Mouse (Mus musculus): ENCODE results near the gene Carnmt1. TPM values are rescaled to one million over a fixed set of nuclear protein-coding genes. Genes with fewer than 3 reads are reported as not detected.
A peak's percentile ranks its signal among the peaks of the same experiment; 100 is the strongest.

The Carnmt1 gene
- polyA plus RNA-seq, 1 experiment from 2014 or later = 24.2 TPM

DNA sequence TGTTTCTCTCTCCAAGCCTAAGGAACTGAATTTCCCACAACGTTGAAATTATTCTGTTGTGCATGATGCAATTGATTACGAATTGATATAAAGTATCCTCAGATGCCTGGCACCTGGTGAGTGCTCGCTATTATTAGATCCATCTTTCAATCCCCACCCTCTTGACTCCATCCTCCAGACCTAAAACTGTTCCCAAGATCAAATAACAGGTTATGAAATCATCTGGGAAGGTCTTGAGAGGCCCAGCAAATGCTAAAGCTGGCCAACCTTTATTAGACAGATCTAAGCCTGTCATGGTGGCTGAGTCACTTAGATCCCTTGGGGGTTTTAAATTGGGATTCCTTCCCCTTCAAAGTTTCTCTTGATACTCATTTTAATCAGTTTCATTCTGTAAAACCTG is 10.1 kb upstream of the Carnmt1 start:
- H3K4me3 ChIP-seq (ENCODE audit: low read depth, low read length) = no peak overlapping the region
- H3K9ac ChIP-seq (ENCODE audit: low read length) = no peak overlapping the region
- H3K36me3 ChIP-seq (ENCODE audit: control insufficient read depth, insufficient read depth, low read length) = no peaks in the 10 kb centered on the region
- H3K4me2 ChIP-seq (ENCODE audit: low read depth) = no peak overlapping the region
- no peaks in the 10 kb centered on the region for H3K9me3 ChIP-seq (ENCODE audit: control insufficient read depth, low read length)
- H3K27me3 ChIP-seq (ENCODE audit: control insufficient read depth, insufficient read depth, low read length) = no peaks in the 10 kb centered on the region
- 88% methylated on average over 3 of the region's 3 CpGs for WGBS
- no peaks in the 10 kb centered on the region for H3K4me1 ChIP-seq (ENCODE audit: control insufficient read depth, insufficient read depth, low read length)
- H3K27ac ChIP-seq (ENCODE audit: low read depth, low read length) = no peak overlapping the region
- no peak for ATAC-seq (ENCODE audit: insufficient read depth, low FRiP score, low TSS enrichment)
- no peak for DNase-seq (ENCODE audit: low spot score)

DNA sequence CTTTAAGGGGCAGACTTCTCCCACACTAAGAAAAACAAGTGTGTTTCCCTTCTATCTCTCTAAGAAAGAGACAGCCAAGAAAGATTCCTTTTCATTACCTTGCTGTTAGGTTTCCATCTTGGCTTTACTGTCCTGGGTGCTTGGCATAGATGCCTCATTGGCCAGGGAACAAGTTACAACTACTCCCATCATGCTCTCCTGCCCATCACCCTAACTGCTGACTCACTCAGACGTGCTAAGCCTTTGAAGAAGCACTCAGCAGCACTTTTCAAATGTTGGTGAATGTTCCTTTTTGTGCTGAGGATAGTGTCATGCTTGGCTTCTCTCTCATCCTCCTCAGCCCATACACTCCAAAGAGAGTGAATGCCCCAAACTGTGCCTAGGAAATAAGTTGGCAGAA is 8.9 kb upstream of the Carnmt1 start:
- ATAC-seq (ENCODE audit: insufficient read depth, low FRiP score, low TSS enrichment) (no peak), DNase-seq (ENCODE audit: low spot score) (no peak)
- Histone ChIP-seq H3K4me2 (ENCODE audit: low read depth) (no peak overlapping the region), H3K4me3 (ENCODE audit: low read depth, low read length) (no peak overlapping the region), H3K9ac (ENCODE audit: low read length) (no peak overlapping the region), H3K9me3 (ENCODE audit: control insufficient read depth, low read length) (no peaks in the 10 kb centered on the region), H3K4me1 (ENCODE audit: control insufficient read depth, insufficient read depth, low read length) (no peaks in the 10 kb centered on the region), H3K27ac (ENCODE audit: low read depth, low read length) (no peak overlapping the region), H3K27me3 (ENCODE audit: control insufficient read depth, insufficient read depth, low read length) (no peaks in the 10 kb centered on the region), H3K36me3 (ENCODE audit: control insufficient read depth, insufficient read depth, low read length) (no peaks in the 10 kb centered on the region)
- WGBS = 57% methylated on average over 1 of the region's 1 CpGs

DNA sequence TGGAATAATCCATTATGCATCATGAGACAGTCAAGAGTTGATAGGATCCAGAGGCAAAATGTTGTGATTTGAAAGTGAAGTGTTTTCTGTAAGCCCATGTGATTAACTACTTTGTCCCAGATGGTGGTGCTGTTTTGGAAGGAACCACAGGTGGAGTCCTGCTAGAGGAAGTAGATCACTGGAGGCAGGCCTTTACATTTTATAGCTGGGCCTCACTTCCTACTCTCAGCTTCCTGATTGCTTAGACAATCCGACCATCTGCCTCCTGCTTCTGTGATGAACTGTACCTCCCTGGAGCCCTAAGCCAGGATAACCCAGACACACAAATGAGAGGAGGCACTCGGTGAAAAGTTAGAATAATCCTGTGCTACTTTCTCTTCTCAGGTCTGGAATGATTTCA is 6.7 kb upstream of the Carnmt1 start:
- Histone ChIP-seq H3K4me1 (ENCODE audit: control insufficient read depth, insufficient read depth, low read length) (no peaks in the 10 kb centered on the region), H3K4me2 (ENCODE audit: low read depth) (no peak overlapping the region), H3K27ac (ENCODE audit: low read depth, low read length) (no peak overlapping the region), H3K9ac (ENCODE audit: low read length) (no peak overlapping the region), H3K9me3 (ENCODE audit: control insufficient read depth, low read length) (no peaks in the 10 kb centered on the region), H3K36me3 (ENCODE audit: control insufficient read depth, insufficient read depth, low read length) (no peaks in the 10 kb centered on the region), H3K4me3 (ENCODE audit: low read depth, low read length) (no peak overlapping the region), H3K27me3 (ENCODE audit: control insufficient read depth, insufficient read depth, low read length) (no peaks in the 10 kb centered on the region)
- DNase-seq (ENCODE audit: low spot score) (no peak), ATAC-seq (ENCODE audit: insufficient read depth, low FRiP score, low TSS enrichment) (no peak)
- 50% methylated on average over 2 of the region's 2 CpGs for WGBS

DNA sequence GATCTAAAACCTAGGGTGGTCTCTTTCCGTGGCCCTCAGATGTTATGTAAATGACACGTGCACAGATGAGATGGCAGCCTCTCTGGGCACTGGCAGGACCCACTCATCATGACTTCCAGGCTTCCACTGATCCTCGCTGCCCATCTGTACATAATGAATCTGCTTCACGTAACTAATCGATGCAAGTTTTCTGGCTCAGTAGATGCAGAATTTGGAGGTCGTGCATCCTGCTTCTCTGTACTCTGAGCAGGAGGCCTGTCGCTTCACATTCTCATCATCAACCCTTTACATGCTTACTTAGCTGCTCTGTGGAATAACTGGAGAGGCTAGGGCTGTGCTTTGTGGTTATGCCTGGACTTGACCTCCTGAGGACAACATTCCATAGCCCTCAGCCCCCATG is 3.6 kb upstream of the Carnmt1 start:
- H3K4me2 ChIP-seq (ENCODE audit: low read depth) = no peak overlapping the region
- H3K4me1 ChIP-seq (ENCODE audit: control insufficient read depth, insufficient read depth, low read length) = peaks cover 3% of the 10 kb centered on the region; the same call in 1 of the 2 replicates

DNA sequence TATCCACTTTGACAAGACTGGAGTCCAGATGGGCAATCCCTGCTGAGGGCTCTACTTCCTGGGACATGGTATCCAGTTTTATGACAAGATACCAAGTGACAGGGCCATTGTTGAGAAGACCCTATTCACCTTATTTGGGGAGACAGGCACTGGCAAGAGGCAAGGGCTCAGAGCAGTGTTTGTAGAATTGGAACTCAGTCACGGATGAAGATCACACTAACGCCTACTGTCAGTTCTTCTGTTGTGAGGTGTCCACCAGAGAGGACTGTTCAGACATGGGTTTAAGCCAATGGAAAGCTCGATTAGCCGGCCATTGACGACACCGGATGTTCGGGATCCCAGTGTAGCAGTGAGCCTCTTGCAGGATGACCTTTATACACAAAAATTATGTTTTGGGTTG is 1.0 kb upstream of the Carnmt1 start:
- no peaks in the 10 kb centered on the region for H3K9me3 ChIP-seq (ENCODE audit: control insufficient read depth, low read length)
- no peak overlapping the region for H3K4me3 ChIP-seq (ENCODE audit: low read depth, low read length)
- peaks cover 18% of the 10 kb centered on the region for H3K4me1 ChIP-seq (ENCODE audit: control insufficient read depth, insufficient read depth, low read length)
- H3K36me3 ChIP-seq (ENCODE audit: control insufficient read depth, insufficient read depth, low read length) = no peaks in the 10 kb centered on the region
- H3K27ac ChIP-seq (ENCODE audit: low read depth, low read length) = no peak overlapping the region
- 93% methylated on average over 7 of the region's 7 CpGs for WGBS
- DNase-seq (ENCODE audit: low spot score) (no peak), ATAC-seq (ENCODE audit: insufficient read depth, low FRiP score, low TSS enrichment) (no peak)
- H3K9ac ChIP-seq (ENCODE audit: low read length) = no peak overlapping the region
- H3K4me2 ChIP-seq (ENCODE audit: low read depth) = no peak overlapping the region
- no peaks in the 10 kb centered on the region for H3K27me3 ChIP-seq (ENCODE audit: control insufficient read depth, insufficient read depth, low read length)

More for the DNA sequence above, 3.6 kb upstream of the Carnmt1 start:
- 87% methylated on average over 7 of the region's 7 CpGs for WGBS
- no peak overlapping the region for H3K4me3 ChIP-seq (ENCODE audit: low read depth, low read length)
- H3K9ac ChIP-seq (ENCODE audit: low read length) = no peak overlapping the region
- H3K9me3 ChIP-seq (ENCODE audit: control insufficient read depth, low read length) = no peaks in the 10 kb centered on the region
- H3K27ac ChIP-seq (ENCODE audit: low read depth, low read length) = no peak overlapping the region
- no peaks in the 10 kb centered on the region for H3K27me3 ChIP-seq (ENCODE audit: control insufficient read depth, insufficient read depth, low read length)
- DNase-seq (ENCODE audit: low spot score) (no peak), ATAC-seq (ENCODE audit: insufficient read depth, low FRiP score, low TSS enrichment) (no peak)
- no peaks in the 10 kb centered on the region for H3K36me3 ChIP-seq (ENCODE audit: control insufficient read depth, insufficient read depth, low read length)

DNA sequence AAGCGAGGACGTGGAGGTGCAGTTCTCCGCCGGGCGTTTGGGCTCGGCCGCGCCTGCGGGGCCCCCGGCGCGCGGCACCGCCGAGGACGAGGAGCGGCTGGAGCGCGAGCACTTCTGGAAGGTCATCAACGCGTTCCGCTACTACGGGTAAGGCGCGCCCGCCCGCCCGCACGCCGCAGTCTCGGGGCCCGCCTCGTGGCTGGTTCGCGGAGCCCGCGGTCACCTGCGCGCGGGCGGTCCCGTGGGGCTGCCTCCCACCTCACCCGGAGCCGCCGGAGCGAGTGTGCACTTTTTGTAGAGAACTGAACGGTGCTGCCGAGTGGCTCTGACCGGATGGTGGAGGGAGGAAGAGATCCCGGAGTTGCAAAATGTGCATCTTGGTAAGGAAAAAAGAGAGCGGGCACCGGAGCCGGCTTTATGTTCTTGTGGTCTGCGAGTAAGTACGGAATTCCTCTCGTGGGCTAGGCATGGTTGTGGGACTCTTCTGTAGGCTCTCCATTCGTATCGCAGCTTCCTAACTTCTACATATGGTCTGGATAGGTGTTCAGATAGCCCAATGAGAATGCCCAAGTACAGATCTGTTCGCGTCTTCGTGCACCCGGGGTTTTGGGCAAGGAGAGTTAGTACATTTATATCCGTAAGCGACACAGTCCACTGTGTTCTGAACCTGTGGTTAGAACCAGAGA is 635 bp downstream of the Carnmt1 start:
- WGBS = under 1% methylated on average over 54 of the region's 64 CpGs
- ATAC-seq (ENCODE audit: insufficient read depth, low FRiP score, low TSS enrichment) = peak; percentile 2; the same call in 1 of the 2 replicates

DNA sequence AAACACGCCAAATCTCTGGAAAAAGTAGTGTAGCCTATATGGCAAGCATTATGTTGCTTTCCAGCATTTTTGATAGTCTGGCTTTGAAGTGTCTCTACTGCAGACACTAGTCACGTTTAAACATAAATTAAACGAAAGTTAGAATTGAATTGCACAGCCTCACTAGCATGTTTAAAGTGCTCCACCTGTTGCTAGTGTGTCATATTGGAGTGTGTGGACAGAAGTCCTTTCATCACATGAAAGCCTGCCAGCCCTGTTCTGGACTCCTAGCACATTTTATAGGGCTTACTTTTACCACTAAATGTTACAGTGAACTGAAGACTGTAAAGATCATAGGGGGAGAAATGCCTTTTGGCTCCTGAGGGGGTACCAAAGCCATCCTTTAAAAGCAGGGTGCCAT is 1.9 kb downstream of the Carnmt1 start:
- no peak overlapping the region for H3K4me3 ChIP-seq (ENCODE audit: low read depth, low read length)
- no peak overlapping the region for H3K27ac ChIP-seq (ENCODE audit: low read depth, low read length)
- H3K9ac ChIP-seq (ENCODE audit: low read length) = no peak overlapping the region; the same call in 1 of the 2 replicates
- DNase-seq (ENCODE audit: low spot score) (no peak), ATAC-seq (ENCODE audit: insufficient read depth, low FRiP score, low TSS enrichment) (no peak)
- 66% methylated on average over 3 of the region's 3 CpGs for WGBS
- no peaks in the 10 kb centered on the region for H3K27me3 ChIP-seq (ENCODE audit: control insufficient read depth, insufficient read depth, low read length)
- no peaks in the 10 kb centered on the region for H3K9me3 ChIP-seq (ENCODE audit: control insufficient read depth, low read length)
- no peaks in the 10 kb centered on the region for H3K36me3 ChIP-seq (ENCODE audit: control insufficient read depth, insufficient read depth, low read length)
- peaks cover 18% of the 10 kb centered on the region for H3K4me1 ChIP-seq (ENCODE audit: control insufficient read depth, insufficient read depth, low read length)
- peak overlapping the region; percentile 60 for H3K4me2 ChIP-seq (ENCODE audit: low read depth)

More for the DNA sequence above, 635 bp downstream of the Carnmt1 start:
- peak overlapping the region; percentile 79 for H3K9ac ChIP-seq (ENCODE audit: low read length)
- no peaks in the 10 kb centered on the region for H3K9me3 ChIP-seq (ENCODE audit: control insufficient read depth, low read length)
- peak overlapping the region; percentile 76 for H3K4me3 ChIP-seq (ENCODE audit: low read depth, low read length)
- H3K4me1 ChIP-seq (ENCODE audit: control insufficient read depth, insufficient read depth, low read length) = peaks cover 18% of the 10 kb centered on the region
- peak overlapping the region; percentile 46; the same call in 1 of the 2 replicates for H3K27ac ChIP-seq (ENCODE audit: low read depth, low read length)
- DNase-seq (ENCODE audit: low spot score) = peak; percentile 56
- H3K36me3 ChIP-seq (ENCODE audit: control insufficient read depth, insufficient read depth, low read length) = no peaks in the 10 kb centered on the region
- H3K27me3 ChIP-seq (ENCODE audit: control insufficient read depth, insufficient read depth, low read length) = no peaks in the 10 kb centered on the region
- peak overlapping the region; percentile 60 for H3K4me2 ChIP-seq (ENCODE audit: low read depth)

DNA sequence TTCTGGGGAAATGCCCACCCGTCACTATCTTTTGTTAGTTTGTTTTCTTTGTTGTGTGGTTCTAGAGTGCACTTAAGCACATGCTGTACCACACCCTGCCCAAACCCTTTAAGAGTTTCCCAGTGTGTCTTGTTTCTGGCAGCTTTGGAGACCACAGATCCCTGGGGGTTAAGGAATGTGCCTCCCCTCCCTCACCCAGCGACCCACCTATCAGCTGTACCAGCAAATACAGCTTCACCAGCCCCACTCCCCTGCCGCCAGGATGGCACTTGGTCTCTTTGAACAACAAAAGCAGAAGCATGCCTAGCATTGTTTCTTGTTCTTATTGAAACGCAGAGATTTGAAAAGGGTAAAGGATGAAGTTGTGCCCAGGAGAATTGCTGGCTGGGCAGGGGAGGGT is 2.6 kb downstream of the Carnmt1 start:
- H3K27me3 ChIP-seq (ENCODE audit: control insufficient read depth, insufficient read depth, low read length) = no peaks in the 10 kb centered on the region
- no peaks in the 10 kb centered on the region for H3K36me3 ChIP-seq (ENCODE audit: control insufficient read depth, insufficient read depth, low read length)
- DNase-seq (ENCODE audit: low spot score) (no peak), ATAC-seq (ENCODE audit: insufficient read depth, low FRiP score, low TSS enrichment) (no peak)
- WGBS = 10% methylated on average over 4 of the region's 4 CpGs
- H3K9ac ChIP-seq (ENCODE audit: low read length) = no peak overlapping the region; the same call in 1 of the 2 replicates
- H3K4me2 ChIP-seq (ENCODE audit: low read depth) = peak overlapping the region; percentile 25
- H3K27ac ChIP-seq (ENCODE audit: low read depth, low read length) = no peak overlapping the region
- peaks cover 18% of the 10 kb centered on the region for H3K4me1 ChIP-seq (ENCODE audit: control insufficient read depth, insufficient read depth, low read length)
- no peaks in the 10 kb centered on the region for H3K9me3 ChIP-seq (ENCODE audit: control insufficient read depth, low read length)
- no peak overlapping the region for H3K4me3 ChIP-seq (ENCODE audit: low read depth, low read length)

DNA sequence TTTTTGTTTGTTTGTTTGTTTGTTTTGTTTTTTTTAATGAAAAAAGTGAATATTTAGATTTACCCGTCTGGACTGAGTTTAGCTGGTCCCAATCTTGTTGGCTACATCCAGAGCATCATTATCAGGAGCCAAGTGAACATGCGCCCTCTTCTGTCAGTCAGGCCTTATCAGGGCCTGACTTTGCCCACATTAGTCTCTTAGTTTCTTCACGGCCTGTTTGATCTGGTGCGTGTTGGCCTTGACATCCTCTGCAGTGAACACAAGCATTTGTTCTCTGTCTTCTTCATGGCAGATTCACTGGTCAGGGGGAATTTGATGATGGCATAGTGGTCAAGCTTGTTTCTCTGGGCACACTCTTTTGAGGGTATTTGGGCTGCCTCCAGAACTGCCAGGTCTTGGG is 11.6 kb downstream of the Carnmt1 start:
- Histone ChIP-seq H3K27ac (ENCODE audit: low read depth, low read length) (no peak overlapping the region), H3K9me3 (ENCODE audit: control insufficient read depth, low read length) (no peaks in the 10 kb centered on the region), H3K27me3 (ENCODE audit: control insufficient read depth, insufficient read depth, low read length) (no peaks in the 10 kb centered on the region), H3K4me1 (ENCODE audit: control insufficient read depth, insufficient read depth, low read length) (no peaks in the 10 kb centered on the region), H3K9ac (ENCODE audit: low read length) (no peak overlapping the region), H3K4me2 (ENCODE audit: low read depth) (no peak overlapping the region), H3K4me3 (ENCODE audit: low read depth, low read length) (no peak overlapping the region), H3K36me3 (ENCODE audit: control insufficient read depth, insufficient read depth, low read length) (no peaks in the 10 kb centered on the region)
- 74% methylated on average over 4 of the region's 4 CpGs for WGBS
- ATAC-seq (ENCODE audit: insufficient read depth, low FRiP score, low TSS enrichment) = no peak
- no peak for DNase-seq (ENCODE audit: low spot score)

All from neural tube, embryonic 11.5 days (tissue).